Mouse (Mus musculus) limb, embryonic 13.5 days (tissue): ENCODE measurements around the gene Olfr1062. TPM values are rescaled to one million over a fixed set of nuclear protein-coding genes. Genes with fewer than 3 reads are reported as not detected.

Experiments used
- polyA plus RNA-seq: library from polyadenylated mRNA; unstranded; fragments of >200 nt; fragmentation: Nextera tagmentation; extraction: Ambion mirVana; gene quantifications from 2 replicates; pipeline ENCODE4 v1.2.1, GENCODE M21; 2015

Olfr1062 gene
- polyA plus RNA-seq, 1 experiment from 2014 or later = not detected

Other genes starting within 250 kb of the Olfr1062 start
- gene Olfr1044, start 248.9 kb downstream of the Olfr1062 start, polyA plus RNA-seq = not detected in 2 replicates
- not detected in 2 replicates for gene Olfr52, start 241.1 kb downstream of the Olfr1062 start, polyA plus RNA-seq
- not detected in 2 replicates for gene Olfr1045, start 223.7 kb downstream of the Olfr1062 start, polyA plus RNA-seq
- not detected in 2 replicates for gene Olfr1046, start 207.4 kb downstream of the Olfr1062 start, polyA plus RNA-seq
- not detected in 2 replicates for gene Olfr1047, start 195.3 kb downstream of the Olfr1062 start, polyA plus RNA-seq
- not detected in 2 replicates for gene Olfr1048, start 186.5 kb downstream of the Olfr1062 start, polyA plus RNA-seq
- not detected in 2 replicates for gene Olfr1049, start 168.4 kb downstream of the Olfr1062 start, polyA plus RNA-seq
- not detected in 2 replicates for gene Olfr1051, start 147.7 kb downstream of the Olfr1062 start, polyA plus RNA-seq
- gene Olfr1052, start 134.3 kb downstream of the Olfr1062 start, polyA plus RNA-seq = not detected in 2 replicates
- gene Olfr1053, start 111.5 kb downstream of the Olfr1062 start, polyA plus RNA-seq = not detected in 2 replicates
- not detected in 2 replicates for gene Olfr1054, start 91.3 kb downstream of the Olfr1062 start, polyA plus RNA-seq
- not detected in 2 replicates for gene Olfr1055, start 76.5 kb downstream of the Olfr1062 start, polyA plus RNA-seq
- not detected in 2 replicates for gene Olfr1056, start 64.3 kb downstream of the Olfr1062 start, polyA plus RNA-seq
- not detected in 2 replicates for gene Olfr1057, start 48.4 kb downstream of the Olfr1062 start, polyA plus RNA-seq
- not detected in 2 replicates for gene Olfr1058, start 38.2 kb downstream of the Olfr1062 start, polyA plus RNA-seq
- gene Olfr1061, start 12.7 kb downstream of the Olfr1062 start, polyA plus RNA-seq = not detected in 2 replicates
- gene Olfr1065, start 23.8 kb upstream of the Olfr1062 start, polyA plus RNA-seq = not detected in 2 replicates
- not detected in 2 replicates for gene Olfr1066, start 29.5 kb upstream of the Olfr1062 start, polyA plus RNA-seq
- gene Olfr228, start 60.6 kb upstream of the Olfr1062 start, polyA plus RNA-seq = not detected in 2 replicates
- not detected in 2 replicates for gene Olfr1076, start 81.7 kb upstream of the Olfr1062 start, polyA plus RNA-seq
- not detected in 2 replicates for gene Olfr1079, start 115.7 kb upstream of the Olfr1062 start, polyA plus RNA-seq
- gene Olfr1080, start 131.5 kb upstream of the Olfr1062 start, polyA plus RNA-seq = not detected in 2 replicates
- gene Olfr1082, start 172.2 kb upstream of the Olfr1062 start, polyA plus RNA-seq = not detected in 2 replicates
- gene Olfr1084, start 213.0 kb upstream of the Olfr1062 start, polyA plus RNA-seq = not detected in 2 replicates
- gene Olfr1085, start 235.3 kb upstream of the Olfr1062 start, polyA plus RNA-seq = not detected in 2 replicates